Mouse (Mus musculus): ENCODE results near the gene Dleu7.

DNA sequence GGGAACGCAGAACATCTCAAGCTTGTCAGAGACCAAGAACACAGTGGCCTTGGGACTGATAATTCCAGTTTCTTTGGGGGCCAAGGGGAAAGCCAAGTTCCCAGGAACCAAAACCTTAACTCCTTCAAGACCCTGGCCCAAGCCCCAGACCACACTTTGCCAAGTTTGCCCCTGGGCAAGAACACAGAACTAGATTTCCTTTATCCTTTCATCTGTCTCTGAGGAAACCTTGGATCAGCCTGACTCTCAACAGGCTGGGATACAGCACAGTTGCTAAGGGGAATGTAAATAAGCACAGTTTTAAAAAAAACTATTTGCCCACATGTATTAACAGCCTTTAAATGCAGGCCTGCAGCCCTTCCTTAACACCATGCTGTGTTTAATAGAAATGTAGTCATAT lies 14.7 kb upstream of the Dleu7 start:
- TF ChIP-seq CTCF (IDR thresholded peaks at IDR 0.05; ENCODE audit: borderline replicate concordance, insufficient read depth, low read depth, low read length), result no peak
- no peak for TF ChIP-seq POLR2A (IDR thresholded peaks at IDR 0.05; ENCODE audit: borderline replicate concordance, insufficient read depth, low read length)
